Mouse (Mus musculus) erythroblast, adult 5-6 weeks (primary cell): ENCODE measurements around the gene Cphx2. TPM values are rescaled to one million over a fixed set of nuclear protein-coding genes. Genes with fewer than 3 reads are reported as not detected.

Experiments used
- total RNA-seq, 2 experiments: library from RNA; stranded (forward) in 1 of 2; stranded (reverse) in 1 of 2; fragments of 150-400 nt in 1 of 2; fragments of 200-764, 138-1000 nt in 1 of 2; gene quantifications; 2 replicates each; pipeline versions ENCODE4 v1.2.3 to v1.2.4; 2015 to 2017; ENCODE audit warnings: low replicate concordance in 2 of 2

Gene Cphx2
- total RNA-seq, 2 experiments from 2014 or later = not detected

Other genes with a start within 250 kb of the Cphx2 start
- gene Anxa11, start 239.4 kb upstream of the Cphx2 start, total RNA-seq (2015; ENCODE audit: low replicate concordance) = 28.2 and 30.9 TPM in 2 replicates
- gene Anxa11, start 239.4 kb upstream of the Cphx2 start, total RNA-seq (2017; ENCODE audit: low replicate concordance) = 4.3 and 6.8 TPM in 2 replicates
- not detected in 2 replicates for gene Plac9a, start 178.4 kb upstream of the Cphx2 start, total RNA-seq (2015; ENCODE audit: low replicate concordance)
- gene Plac9a, start 178.4 kb upstream of the Cphx2 start, total RNA-seq (2017; ENCODE audit: low replicate concordance) = not detected in 2 replicates
- gene Tmem254a, start 153.8 kb upstream of the Cphx2 start, total RNA-seq (2015; ENCODE audit: low replicate concordance) = 1.5 and 1.9 TPM in 2 replicates
- not detected in 2 replicates for gene Tmem254a, start 153.8 kb upstream of the Cphx2 start, total RNA-seq (2017; ENCODE audit: low replicate concordance)
- gene Cphx1, start 143.2 kb upstream of the Cphx2 start, total RNA-seq (2015; ENCODE audit: low replicate concordance) = not detected in 2 replicates
- gene Cphx1, start 143.2 kb upstream of the Cphx2 start, total RNA-seq (2017; ENCODE audit: low replicate concordance) = 0.17 TPM in 1 of 2 replicates, not detected in the other
- gene Duxbl1, start 102.9 kb upstream of the Cphx2 start, total RNA-seq (2015; ENCODE audit: low replicate concordance) = not detected in 2 replicates
- 0.42 TPM in 1 of 2 replicates, not detected in the other for gene Duxbl1, start 102.9 kb upstream of the Cphx2 start, total RNA-seq (2017; ENCODE audit: low replicate concordance)
- not detected in 2 replicates for gene Gm9780, start 38.8 kb upstream of the Cphx2 start, total RNA-seq (2015; ENCODE audit: low replicate concordance)
- 6.1 TPM in 1 of 2 replicates, not detected in the other for gene Gm9780, start 38.8 kb upstream of the Cphx2 start, total RNA-seq (2017; ENCODE audit: low replicate concordance)
- 1.2 and 24.5 TPM in 2 replicates for gene Tmem254c, start 14.2 kb upstream of the Cphx2 start, total RNA-seq (2015; ENCODE audit: low replicate concordance)
- gene Tmem254c, start 14.2 kb upstream of the Cphx2 start, total RNA-seq (2017; ENCODE audit: low replicate concordance) = 3.3 and 11.2 TPM in 2 replicates
- not detected in 2 replicates for gene Cphx3, start 781 bp downstream of the Cphx2 start, total RNA-seq (2015; ENCODE audit: low replicate concordance)
- gene Cphx3, start 781 bp downstream of the Cphx2 start, total RNA-seq (2017; ENCODE audit: low replicate concordance) = not detected in 2 replicates
- not detected in 2 replicates for gene Duxbl2, start 36.8 kb downstream of the Cphx2 start, total RNA-seq (2015; ENCODE audit: low replicate concordance)
- not detected in 2 replicates for gene Duxbl2, start 36.8 kb downstream of the Cphx2 start, total RNA-seq (2017; ENCODE audit: low replicate concordance)
- 2.3 TPM in 1 of 2 replicates, not detected in the other for gene Plac9b, start 101.0 kb downstream of the Cphx2 start, total RNA-seq (2015; ENCODE audit: low replicate concordance)
- gene Plac9b, start 101.0 kb downstream of the Cphx2 start, total RNA-seq (2017; ENCODE audit: low replicate concordance) = not detected in 2 replicates
- 3.8 TPM in 1 of 2 replicates, not detected in the other for gene Tmem254b, start 125.5 kb downstream of the Cphx2 start, total RNA-seq (2015; ENCODE audit: low replicate concordance)
- gene Tmem254b, start 125.5 kb downstream of the Cphx2 start, total RNA-seq (2017; ENCODE audit: low replicate concordance) = not detected in 2 replicates
- gene Duxbl3, start 176.4 kb downstream of the Cphx2 start, total RNA-seq (2015; ENCODE audit: low replicate concordance) = not detected in 2 replicates
- gene Duxbl3, start 176.4 kb downstream of the Cphx2 start, total RNA-seq (2017; ENCODE audit: low replicate concordance) = not detected in 2 replicates